Mouse (Mus musculus): ENCODE results near the gene Smim15.

- TF ChIP-seq GATA1 (IDR thresholded peaks at IDR 0.05; ENCODE audit: borderline replicate concordance, low read length): no peak
- no peak for TF ChIP-seq FLI1 (IDR thresholded peaks at IDR 0.05; ENCODE audit: low read length)
Measured at GRCm38 (mm10) chr13:108013110-108013509, 31.1 kb upstream of the Smim15 start.

All from megakaryocyte, embryonic 14.5 days (primary cell).